Mouse (Mus musculus): Measurements from ENCODE around the gene Toe1.

Gene Toe1

DNA sequence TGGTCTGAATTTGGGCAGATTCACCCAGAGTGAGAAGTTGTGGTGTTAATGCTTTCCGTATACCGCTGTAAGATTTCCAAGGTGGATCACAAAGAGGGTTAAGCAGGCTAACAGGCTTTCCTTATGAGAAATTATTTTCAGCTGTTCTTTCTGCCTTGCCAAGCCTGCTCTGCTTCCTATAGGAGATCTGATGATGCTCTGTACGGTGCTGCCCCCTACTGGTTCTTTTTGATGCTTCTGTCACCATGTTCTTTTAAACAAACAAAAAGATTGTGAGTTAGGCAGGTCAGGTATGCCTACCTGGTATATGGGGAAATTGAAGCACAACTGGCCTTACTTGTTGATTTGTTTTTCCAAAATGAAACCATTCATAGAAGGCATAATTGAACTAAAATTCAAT, 18.5 kb downstream of the Toe1 start:
- peak; percentile 91 for DNase-seq

DNA sequence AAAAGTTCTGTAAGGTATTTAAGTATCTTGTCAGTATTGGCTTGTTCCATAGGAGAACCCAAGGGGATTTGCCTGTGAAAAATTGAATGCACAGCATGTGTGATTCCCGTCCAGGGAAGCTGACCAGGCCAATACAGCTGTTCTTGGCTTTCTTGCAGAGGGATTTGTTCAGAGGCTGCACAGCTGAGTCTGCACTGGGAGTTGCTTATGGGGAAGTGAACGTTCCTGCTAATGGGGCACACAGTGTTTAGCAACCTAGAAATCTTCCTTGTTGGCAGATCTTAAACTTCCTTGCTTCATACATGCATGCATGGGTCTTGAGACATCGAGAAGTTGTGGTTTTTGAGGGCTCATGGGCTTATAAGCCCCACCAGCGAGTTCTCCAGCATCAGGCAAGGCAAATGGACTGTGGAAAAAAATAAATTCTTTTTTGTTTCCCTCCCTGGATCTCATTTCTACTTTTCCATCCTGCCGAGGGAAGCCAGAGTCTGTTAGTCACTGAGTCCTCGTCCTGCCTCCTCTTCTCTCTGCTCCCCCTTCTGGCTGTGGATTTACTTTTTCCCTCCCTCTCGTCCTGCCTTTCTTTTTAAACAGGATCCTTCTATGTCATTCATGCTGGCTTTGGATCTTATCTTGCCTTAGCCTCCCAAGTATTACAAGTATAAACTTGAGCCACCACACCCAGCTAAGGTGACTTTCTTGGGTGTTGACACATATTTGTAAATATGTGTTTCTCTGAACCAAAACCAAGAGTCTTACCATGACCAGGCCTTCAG, 19.3 kb downstream of the Toe1 start:
- DNase-seq, result no peak

GRCm38 (mm10) chr4:116786587-116786986, 20.9 kb downstream of the Toe1 start:
- no peak for DNase-seq

DNA sequence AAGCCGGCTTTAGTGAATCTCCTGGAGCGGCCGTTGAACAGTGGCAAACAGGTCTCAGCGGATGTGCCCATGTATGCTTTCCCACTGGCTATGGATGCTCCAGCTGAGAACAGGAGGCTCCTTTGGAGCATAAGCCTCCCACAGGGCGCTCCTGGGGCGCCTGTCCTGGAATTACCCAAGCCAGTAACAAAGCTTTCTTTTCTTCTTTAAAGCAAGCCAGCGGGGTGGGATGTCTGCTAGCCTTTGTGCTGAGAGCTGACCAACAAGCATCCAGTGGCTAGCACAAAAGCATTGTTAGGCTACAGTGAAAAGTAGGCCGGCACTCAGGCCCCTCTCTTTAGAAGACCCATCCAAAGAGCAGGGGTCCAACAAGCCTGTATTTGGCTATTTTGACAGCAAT, 25.3 kb downstream of the Toe1 start:
- DNase-seq, result no peak

DNA sequence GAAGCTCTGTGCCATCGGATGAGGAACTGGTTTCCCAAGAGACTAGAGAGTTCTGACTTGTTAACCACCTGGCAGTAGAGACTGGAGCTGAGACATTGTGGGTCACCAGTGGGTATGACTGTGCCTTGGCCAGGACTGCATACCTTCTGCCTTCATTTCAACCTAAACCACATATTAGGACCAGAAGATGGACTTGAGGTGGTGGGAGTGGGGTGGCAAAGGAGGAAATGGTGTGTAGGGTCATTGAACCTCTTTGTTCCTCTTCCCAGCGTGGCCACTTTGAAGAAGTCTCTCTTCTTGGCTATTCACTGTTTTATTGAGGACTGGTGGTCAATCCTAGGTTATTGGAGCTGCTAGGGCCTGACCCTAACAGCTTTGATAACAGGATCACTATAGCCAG, 26.1 kb downstream of the Toe1 start:
- no peak for DNase-seq

DNA sequence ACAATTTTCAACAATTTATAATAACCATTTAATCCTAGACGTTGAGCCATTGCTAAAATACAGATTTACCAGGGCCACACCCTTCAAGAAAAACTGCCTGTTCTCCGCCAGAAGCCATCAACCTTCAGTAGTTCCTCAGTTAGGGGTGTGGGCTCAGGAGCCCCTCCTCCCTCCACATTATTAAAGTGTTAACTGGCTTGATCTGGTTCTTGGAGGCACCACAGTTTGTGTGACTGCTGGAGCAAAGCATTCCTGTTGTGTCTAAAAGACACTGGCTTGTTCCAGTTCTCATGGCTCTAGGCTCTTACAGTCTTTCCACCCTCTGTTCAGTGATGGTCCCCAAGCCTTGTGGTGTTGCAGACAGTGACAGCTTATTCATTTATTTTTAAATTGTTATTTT, 26.9 kb downstream of the Toe1 start:
- no peak for DNase-seq

DNA sequence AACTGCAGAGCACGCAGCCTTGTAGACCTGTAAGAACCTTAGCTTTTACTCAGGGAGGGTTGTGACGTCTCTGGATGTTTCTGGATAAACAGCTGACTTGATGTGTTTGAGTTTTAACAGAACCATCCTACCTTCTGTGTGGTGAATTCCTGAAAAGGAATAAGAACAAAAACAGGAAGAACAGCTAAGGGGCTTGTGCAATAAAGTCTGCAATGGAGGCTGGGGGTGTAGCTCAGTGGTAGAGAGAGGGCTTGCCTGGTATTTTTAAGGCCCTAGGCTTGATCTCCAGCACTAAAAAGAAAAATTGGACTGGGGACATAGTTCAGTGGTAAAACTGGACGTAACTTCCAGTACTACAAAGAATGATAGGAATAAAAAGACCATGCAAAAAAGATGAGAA, 30.4 kb downstream of the Toe1 start:
- DNase-seq, result no peak

DNA sequence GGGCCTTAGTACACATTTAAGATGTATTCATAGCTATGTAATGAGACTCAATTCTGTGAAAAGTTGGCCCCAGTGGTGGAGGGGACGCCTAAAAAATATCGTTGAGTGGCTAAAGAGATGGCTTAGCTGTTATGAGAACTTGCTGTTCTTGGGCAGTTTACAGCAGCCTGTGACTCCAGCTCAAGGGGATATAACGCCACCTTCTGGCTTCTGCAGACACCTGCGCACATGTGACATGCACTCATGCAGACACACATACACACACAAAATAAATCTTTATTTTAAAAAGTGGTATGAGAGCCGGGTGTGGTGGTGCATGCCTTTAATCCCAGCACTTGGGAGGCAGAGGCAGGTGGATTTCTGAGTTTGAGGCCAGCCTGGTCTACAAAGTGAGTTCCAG, 31.0 kb downstream of the Toe1 start:
- no peak for DNase-seq

GRCm38 (mm10) chr4:116769060-116769459, 38.4 kb downstream of the Toe1 start:
- no peak for DNase-seq

GRCm38 (mm10) chr4:116768510-116768909, 38.9 kb downstream of the Toe1 start:
- DNase-seq, result no peak

GRCm38 (mm10) chr4:116764001-116764400, 43.4 kb downstream of the Toe1 start:
- DNase-seq, result no peak

DNA sequence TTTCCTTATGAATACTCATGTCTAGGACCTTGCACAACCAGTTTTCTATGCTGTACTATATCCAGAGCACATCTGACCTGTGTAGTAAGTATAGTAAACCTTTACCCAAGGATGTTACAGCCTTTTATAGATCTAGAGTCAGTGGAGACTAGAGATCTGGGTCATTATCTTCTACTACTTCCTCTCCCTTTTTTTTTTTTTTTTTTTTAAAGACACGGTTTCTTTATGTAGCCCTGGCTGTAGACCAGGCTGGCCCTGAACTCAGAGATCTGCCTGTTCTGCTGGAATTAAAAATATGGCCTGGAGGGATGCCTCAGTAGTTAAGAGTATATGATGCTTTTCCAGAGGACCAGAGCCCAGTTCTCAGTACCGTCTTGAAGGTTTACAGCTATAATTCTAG, 45.5 kb downstream of the Toe1 start:
- no peak for DNase-seq

DNA sequence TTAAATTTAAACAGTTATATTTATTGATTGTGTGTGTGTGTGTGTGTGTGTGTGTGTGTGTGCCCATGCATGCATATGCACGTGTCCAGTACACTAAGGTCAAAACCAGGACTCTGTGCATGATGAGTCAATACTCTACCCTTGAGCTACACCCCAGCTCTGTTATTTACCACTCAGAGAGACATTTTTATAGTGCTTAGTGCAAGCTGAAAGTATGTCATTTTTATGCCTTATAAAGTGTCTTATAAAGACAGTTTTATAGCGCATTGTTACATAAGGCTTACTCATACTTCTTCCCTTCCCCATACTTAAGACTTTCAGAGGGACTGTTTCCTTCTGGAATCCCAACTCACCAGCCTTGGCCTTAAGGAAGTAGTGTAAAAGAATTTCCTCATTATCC, 57.7 kb downstream of the Toe1 start:
- no peak for DNase-seq
